Mouse (Mus musculus): Measurements from ENCODE around the gene Tspoap1. TPM values are rescaled to one million over a fixed set of nuclear protein-coding genes. Genes with fewer than 3 reads are reported as not detected.

Gene Tspoap1
- total RNA-seq, 2 experiments from 2014 or later, result 155 to 175 TPM

GRCm38 (mm10) chr11:87770989-87771388 lies 10.6 kb downstream of the Tspoap1 start:
- no peak overlapping the region for H3K27ac ChIP-seq
- peak; percentile 45 to 85 for DNase-seq (ENCODE audit: low spot score in 2 of 2)
- H3K4me3 ChIP-seq, result no peak overlapping the region
- peak; percentile 98 for TF ChIP-seq CTCF (conservative IDR thresholded peaks at IDR 0.05)

DNA sequence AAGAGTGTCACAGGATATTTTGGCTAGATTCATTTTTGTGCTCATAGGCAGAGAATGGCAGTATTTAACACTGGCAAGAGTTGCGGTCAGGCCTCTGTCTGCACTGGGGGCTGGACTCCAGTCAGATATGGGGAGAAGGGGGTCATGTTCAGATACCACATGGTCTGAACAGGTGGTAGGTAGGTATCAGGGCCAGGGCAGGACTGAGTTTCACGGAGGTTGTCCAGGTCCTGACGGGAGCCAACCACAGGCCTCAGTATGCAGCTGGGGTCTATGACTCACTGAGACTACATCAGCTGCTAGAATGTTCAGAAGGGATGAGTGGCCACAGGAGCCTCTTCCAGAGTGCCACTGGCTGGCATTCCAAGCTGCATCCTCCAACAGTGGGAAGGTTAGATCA lies 12.0 kb downstream of the Tspoap1 start:
- DNase-seq (ENCODE audit: low spot score in 2 of 2), result no peak
- no peak overlapping the region for H3K4me3 ChIP-seq
- TF ChIP-seq CTCF (conservative IDR thresholded peaks at IDR 0.05), result no peak
- H3K27ac ChIP-seq, result no peak overlapping the region

- Histone ChIP-seq H3K4me3 (peak overlapping the region; percentile 44), H3K27ac (peak overlapping the region; percentile 68)
- DNase-seq (ENCODE audit: low spot score in 2 of 2), result peak in 1 of 2 experiments; percentile 69
- TF ChIP-seq CTCF (conservative IDR thresholded peaks at IDR 0.05), result no peak
These were observed 17.9 kb downstream of the Tspoap1 start for GRCm38 (mm10) chr11:87778100-87778765.

- H3K27ac ChIP-seq, result peak overlapping the region; percentile 68; the same call in 1 of the 2 replicates
- TF ChIP-seq CTCF (conservative IDR thresholded peaks at IDR 0.05), result no peak
- no peak overlapping the region; the same call in 1 of the 2 replicates for H3K4me3 ChIP-seq
- no peak for DNase-seq (ENCODE audit: low spot score in 2 of 2)
These were observed 18.6 kb downstream of the Tspoap1 start for GRCm38 (mm10) chr11:87778915-87779314.

- no peak for TF ChIP-seq CTCF (conservative IDR thresholded peaks at IDR 0.05)
- Histone ChIP-seq H3K4me3 (no peak overlapping the region), H3K27ac (no peak overlapping the region)
- DNase-seq (ENCODE audit: low spot score in 2 of 2), result no peak
These were observed 19.1 kb downstream of the Tspoap1 start for GRCm38 (mm10) chr11:87779392-87779791.

DNA sequence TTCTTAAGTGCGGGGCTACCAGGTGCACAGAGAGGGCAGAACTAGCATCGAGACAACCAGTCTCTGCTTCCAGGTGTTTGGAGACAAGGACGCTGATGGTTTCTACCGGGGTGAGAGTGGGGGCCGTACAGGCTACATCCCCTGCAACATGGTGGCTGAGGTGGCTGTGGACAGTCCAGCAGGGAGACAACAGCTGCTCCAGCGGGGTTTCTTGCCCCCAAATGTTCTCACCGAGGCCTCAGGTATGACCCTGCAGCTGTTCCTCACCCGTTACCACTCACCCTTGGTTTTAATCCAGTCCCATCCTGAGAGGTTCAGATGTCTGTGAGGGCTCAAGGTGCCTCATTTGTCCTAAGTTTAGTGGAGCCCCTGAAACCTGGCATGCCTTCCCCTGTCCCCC lies 19.8 kb downstream of the Tspoap1 start:
- Histone ChIP-seq H3K4me3 (no peak overlapping the region), H3K27ac (no peak overlapping the region)
- no peak for TF ChIP-seq CTCF (conservative IDR thresholded peaks at IDR 0.05)
- no peak for DNase-seq (ENCODE audit: low spot score in 2 of 2)

- DNase-seq (ENCODE audit: low spot score in 2 of 2), result no peak
- H3K27ac ChIP-seq, result no peak overlapping the region
- TF ChIP-seq CTCF (conservative IDR thresholded peaks at IDR 0.05), result no peak
- H3K4me3 ChIP-seq, result no peak overlapping the region
These were observed 29.7 kb downstream of the Tspoap1 start for GRCm38 (mm10) chr11:87790088-87790487.

DNA sequence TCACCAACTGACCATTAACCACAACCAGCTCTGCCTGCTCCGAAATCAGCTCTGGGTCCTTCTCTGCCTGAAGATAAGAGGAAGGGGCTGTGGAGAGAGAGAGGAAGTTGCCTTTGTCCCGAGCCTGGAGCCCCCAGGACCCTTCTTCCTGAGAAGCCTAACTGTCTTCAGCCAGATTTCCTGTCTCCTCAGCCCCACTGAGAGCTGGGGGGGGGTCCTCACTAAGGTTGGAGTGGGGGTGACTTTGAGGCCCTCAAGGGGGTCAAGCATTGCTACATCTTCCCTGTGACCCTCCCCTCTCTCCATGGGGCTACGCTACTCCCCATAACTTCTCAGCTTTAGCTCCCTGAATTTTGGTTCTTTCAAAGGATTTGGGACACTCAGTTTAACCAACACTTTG lies 33.1 kb downstream of the Tspoap1 start, which contains the start of gene Mpo:
Gene Mpo, plus strand, starts transcription at position 122 of the 400 bp plus-strand sequence.
- no peak within 1 kb of the TSS for H3K4me3 ChIP-seq
- DNase-seq (ENCODE audit: low spot score in 2 of 2), result no peak
- H3K27ac ChIP-seq, result no peak within 1 kb of the TSS
- no peak for TF ChIP-seq CTCF (conservative IDR thresholded peaks at IDR 0.05)

DNA sequence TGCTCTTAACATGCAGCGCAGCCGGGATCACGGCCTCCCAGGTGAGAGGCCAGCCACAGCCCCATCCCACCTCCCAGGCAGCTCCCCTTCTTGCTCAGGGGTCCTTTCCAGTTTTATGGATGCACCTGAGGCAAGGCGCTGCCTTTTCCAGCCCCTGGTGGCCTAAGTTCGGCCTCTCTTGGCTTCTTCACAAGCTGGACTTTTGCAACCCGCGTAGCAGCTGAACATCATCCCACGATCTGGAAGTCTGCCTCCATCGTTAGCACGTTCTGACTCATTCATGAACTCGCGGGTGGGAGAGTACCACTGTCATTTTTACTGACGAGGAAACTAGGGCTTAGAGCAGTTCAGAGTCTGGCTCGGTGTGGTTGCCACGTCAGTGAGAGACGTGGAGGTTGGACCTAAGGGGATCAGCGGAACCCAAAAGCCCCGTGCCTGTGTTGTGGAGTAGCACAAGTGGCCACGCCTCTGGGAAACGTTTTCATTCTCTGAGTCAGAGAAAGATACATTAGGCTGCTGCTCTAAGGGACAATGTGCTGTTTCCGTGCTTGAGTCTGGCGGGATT lies 41.5 kb downstream of the Tspoap1 start:
- DNase-seq (ENCODE audit: low spot score in 2 of 2), result peak; percentile 48 to 53
- Histone ChIP-seq H3K27ac (no peak overlapping the region), H3K4me3 (no peak overlapping the region; the same call in 1 of the 2 replicates)
- TF ChIP-seq CTCF (conservative IDR thresholded peaks at IDR 0.05), result no peak

DNA sequence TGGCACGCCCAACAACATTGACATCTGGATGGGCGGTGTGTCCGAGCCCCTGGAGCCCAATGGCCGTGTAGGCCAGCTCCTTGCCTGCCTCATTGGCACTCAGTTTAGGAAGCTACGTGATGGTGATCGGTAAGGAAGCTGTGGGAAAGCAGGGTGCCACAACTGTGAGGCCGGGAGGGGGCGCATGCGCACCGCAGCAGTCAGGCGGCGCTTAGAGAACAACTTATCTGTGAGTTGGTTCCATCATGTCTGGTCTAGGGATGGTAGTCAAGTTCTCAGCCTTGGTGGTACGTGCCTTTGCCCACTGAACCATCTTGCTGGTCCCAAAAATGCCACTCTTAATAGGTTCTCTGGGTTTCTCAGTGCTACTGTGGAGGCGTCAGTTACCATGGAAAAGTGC lies 42.3 kb downstream of the Tspoap1 start:
- Histone ChIP-seq H3K4me3 (no peak overlapping the region; the same call in 1 of the 2 replicates), H3K27ac (no peak overlapping the region)
- peak in 1 of 2 experiments; percentile 33 for DNase-seq (ENCODE audit: low spot score in 2 of 2)
- peak; percentile 74 for TF ChIP-seq CTCF (conservative IDR thresholded peaks at IDR 0.05)

GRCm38 (mm10) chr11:87805448-87805847 lies 45.1 kb downstream of the Tspoap1 start:
- Histone ChIP-seq H3K4me3 (no peak overlapping the region), H3K27ac (no peak overlapping the region)
- peak; percentile 74 for TF ChIP-seq CTCF (conservative IDR thresholded peaks at IDR 0.05)
- no peak for DNase-seq (ENCODE audit: low spot score in 2 of 2)

- no peak overlapping the region for H3K4me3 ChIP-seq
- no peak for TF ChIP-seq CTCF (conservative IDR thresholded peaks at IDR 0.05)
- no peak for DNase-seq (ENCODE audit: low spot score in 2 of 2)
- H3K27ac ChIP-seq, result no peak overlapping the region
These were observed 47.1 kb downstream of the Tspoap1 start for GRCm38 (mm10) chr11:87807433-87807832.

DNA sequence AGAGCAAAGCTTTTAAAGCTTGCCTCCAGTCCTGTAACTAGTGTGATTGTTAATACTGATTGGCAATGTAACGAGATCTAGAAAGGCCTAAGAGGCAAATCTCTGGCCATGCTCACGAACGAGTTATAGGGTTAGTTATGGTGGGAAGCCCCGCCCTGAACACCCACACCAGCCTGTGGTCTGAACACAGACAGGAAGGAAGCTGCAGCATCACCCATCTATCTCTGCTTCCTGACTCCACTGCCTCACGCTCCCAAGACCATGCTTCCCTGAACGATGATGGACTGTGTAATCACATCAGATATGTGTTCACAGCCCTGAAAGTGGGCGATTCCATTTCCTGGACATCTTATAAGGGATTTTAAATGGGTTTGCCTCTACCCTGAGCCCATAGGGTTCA lies 47.9 kb downstream of the Tspoap1 start:
- H3K4me3 ChIP-seq, result no peak overlapping the region
- H3K27ac ChIP-seq, result no peak overlapping the region
- no peak for TF ChIP-seq CTCF (conservative IDR thresholded peaks at IDR 0.05)
- no peak for DNase-seq (ENCODE audit: low spot score in 2 of 2)

DNA sequence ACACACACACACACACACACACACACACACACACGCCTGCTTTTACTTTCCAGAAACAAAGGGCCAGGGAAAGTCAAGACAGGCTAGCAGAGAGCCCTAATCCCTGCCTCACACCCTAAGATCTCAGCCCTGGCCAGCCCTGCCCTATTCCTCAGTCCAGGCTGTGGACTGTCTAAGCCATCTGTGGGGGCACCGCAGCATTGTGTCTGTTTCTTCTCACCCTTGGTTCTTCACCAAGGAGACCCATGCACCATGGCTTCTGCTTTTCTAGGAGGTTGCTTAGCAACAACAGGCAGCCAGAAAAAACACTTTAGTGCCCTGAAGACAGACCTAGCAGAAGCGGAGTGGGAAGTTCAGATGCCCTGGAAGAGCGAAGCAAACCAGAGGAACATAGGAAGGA lies 51.1 kb downstream of the Tspoap1 start:
- no peak for TF ChIP-seq CTCF (conservative IDR thresholded peaks at IDR 0.05)
- Histone ChIP-seq H3K4me3 (no peak overlapping the region), H3K27ac (no peak overlapping the region)
- DNase-seq (ENCODE audit: low spot score in 2 of 2), result no peak
